Mouse (Mus musculus) c-Kit-negative CD71-positive TER-119-positive erythroid progenitor cells, embryonic 14.5 days (primary cell): ENCODE results near the gene Fam207a.

ENCODE experiments used
- DNase-seq: peaks from one replicate; pipeline ENCODE4 v3.0.0-alpha.2; 2013; ENCODE audit warnings: low read depth, low spot score

The Fam207a gene

DNA sequence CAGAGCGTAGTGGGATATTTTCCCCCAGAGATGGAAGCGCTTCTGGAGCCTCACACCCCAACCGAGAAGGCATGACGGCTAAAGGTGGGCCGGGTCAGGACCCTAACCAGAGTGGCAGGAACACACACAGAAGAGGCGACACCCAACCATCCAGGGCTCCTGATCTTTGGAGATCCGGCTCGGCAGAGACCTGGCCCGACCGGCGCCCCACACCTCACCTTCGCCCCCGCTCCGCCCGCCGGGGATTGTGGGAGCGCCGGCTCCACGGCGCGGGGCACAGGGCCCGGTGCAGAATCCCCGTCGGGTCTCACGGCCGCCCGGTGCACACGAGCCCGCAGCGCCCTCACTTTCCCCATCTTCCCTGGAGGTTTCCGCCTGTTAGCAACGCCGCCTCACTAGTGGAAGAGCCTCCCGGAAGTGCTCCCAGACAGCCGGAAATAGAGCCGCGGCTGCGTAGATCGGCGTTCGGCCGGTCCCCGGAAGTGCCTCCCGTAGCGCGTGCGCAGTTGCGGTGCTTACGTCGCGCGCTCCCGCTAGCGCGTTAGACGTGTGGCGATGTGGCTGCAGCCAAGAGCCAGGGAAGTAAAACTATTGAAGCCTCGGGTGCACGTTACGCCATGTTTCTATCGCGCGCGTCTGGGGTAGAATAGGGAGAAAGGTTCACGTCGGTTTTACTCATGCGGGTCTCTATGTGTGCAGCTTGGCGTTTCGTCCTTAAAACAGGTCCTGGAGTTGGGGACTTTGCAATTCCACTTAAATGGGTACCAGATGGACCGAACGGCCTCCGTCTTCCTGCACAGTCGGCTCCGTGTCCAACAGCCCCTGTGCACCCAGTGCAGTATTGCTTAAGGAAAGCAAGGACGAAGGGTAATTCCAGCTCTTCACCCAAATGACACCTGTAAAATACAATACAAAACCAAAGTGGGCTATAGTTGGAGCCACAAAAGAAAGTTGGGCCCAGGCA, at the start of gene Fam207a:
Fam207a (minus strand) TSS at position 401 of the 964 bp plus-strand sequence.
- peak; percentile 86 for DNase-seq

DNA sequence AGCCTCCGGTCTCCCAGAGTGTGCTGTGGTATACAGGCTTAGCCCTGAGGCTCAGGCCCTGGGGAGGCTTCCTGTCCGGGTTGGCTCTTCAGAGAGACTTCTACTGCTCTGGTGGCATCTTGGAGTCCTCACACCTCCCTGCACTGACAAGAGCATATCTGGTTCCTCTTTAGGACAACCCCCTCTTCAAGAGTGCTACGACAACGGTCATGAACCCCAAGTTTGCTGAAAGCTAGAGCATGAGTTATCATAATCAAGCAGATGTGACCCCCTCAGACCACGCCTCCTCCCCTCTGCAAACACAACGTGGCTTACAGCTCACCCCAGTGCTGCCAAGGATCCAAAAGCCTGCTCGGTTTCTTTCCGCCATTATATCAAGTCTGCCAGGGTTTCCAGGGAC, 49.4 kb upstream of the Fam207a start:
- no peak for DNase-seq

GRCm38 (mm10) chr10:77561508-77561907, 45.9 kb upstream of the Fam207a start:
- no peak for DNase-seq

DNA sequence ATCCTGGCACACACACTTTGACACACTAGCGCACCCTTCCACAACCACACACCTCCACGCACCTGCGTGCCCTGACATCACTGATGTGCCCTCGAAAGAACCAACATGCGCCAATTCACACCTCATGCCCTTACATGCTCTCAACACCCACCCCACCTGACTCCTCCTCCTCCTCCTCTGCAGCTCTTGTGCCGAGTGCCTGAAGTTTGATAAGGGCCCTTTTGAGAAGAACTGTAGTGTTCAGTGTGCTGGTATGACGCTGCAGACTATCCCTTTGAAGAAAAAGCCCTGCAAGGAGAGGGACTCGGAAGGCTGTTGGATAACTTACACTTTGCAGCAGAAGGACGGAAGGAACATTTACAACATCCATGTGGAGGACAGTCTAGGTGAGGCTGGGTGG, 45.2 kb upstream of the Fam207a start:
- no peak for DNase-seq

DNA sequence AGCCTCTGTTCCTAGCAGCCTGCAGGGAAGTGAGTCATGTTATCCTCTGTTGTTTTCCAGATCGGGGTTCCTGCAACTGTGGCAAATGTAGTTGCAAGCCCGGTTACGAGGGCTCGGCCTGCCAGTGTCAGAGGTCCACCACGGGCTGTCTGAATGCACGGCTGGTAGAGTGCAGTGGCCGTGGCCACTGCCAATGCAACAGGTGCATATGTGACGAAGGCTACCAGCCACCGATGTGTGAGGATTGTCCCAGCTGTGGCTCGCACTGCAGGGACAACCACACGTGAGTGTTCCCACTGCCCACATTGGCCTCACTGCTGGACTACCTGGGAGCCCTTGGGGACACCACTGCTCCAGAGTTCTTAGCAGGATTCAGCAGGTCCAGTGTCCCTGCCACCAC, 44.5 kb upstream of the Fam207a start:
- no peak for DNase-seq

DNA sequence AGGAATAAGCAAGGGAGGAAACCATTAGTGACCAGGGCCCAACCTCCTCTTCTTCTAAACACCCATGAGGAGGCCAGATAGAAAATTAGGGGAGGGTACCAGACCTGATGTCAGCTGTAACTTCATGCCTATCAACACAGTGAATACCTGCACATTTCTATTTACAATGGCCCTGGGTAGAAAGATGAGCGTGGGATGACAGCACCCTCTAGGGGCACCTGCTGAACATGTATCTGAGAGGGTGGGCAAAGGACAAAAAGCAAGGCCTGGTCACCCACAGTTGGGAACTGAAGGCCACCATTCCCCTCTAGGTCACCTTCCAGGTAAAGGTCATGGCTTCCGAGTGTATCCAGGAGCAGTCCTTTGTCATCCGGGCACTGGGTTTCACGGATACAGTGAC, 42.1 kb upstream of the Fam207a start:
- no peak for DNase-seq

DNA sequence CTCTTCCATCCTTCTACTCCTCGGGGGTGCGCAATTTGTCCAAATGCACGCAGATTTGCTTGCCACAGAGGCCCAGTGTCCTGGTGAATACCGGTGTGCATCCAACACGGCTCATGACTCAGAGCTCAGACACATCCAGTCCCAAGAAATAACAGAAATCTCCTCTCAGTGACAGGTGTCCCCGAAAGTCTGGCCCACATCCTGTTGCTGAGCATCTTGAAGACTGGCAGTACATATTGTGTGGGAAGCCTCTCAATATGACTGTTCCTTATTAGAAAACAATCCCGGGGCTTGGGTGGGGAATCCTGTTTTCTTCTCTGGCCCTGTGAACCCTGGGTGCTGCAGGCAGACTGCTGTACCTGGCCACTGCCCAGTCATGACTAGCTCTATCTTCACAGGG, 41.0 kb upstream of the Fam207a start:
- no peak for DNase-seq

DNA sequence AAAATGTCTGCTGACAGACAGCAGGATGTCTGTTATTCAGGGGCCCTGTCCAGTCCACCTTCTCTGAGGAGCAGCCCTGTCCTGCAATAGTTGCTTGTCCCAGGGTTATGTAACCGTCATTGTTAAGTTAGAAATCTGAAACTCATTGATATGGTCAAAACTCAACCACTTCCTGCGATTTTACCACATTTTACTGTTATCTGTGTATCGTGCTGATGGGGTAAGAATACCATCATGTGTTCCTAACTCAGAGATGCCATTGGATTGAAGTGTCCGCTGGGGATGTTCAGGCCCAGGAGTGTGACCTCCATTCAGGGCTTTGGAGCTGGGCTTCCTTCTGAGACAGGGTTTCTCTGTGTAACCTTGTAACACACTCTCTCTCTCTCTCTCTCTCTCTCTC, 39.3 kb upstream of the Fam207a start:
- no peak for DNase-seq

DNA sequence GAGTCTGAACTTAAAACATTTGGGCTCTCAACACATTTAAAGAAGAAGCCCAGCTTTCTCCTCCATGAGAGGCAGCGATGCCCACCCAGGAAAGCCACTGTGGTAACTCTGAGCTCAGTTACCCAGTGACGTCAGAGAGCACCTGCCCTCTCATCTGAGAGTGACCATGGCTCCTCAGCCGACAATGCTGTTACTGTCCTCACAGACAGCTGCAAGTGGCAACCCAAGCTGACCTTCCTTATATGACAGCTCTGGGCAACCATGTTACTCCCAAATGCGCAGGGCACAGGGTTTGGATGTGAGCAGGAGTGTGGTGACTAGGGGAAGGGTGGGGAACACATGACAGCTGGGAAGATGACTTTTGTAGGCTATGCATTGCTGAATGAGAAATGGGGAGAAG, 37.7 kb upstream of the Fam207a start:
- DNase-seq: no peak

- DNase-seq: no peak
These were observed 36.6 kb upstream of the Fam207a start for GRCm38 (mm10) chr10:77552162-77552561.

- no peak for DNase-seq
These were observed 35.3 kb upstream of the Fam207a start for GRCm38 (mm10) chr10:77550874-77551273.

DNA sequence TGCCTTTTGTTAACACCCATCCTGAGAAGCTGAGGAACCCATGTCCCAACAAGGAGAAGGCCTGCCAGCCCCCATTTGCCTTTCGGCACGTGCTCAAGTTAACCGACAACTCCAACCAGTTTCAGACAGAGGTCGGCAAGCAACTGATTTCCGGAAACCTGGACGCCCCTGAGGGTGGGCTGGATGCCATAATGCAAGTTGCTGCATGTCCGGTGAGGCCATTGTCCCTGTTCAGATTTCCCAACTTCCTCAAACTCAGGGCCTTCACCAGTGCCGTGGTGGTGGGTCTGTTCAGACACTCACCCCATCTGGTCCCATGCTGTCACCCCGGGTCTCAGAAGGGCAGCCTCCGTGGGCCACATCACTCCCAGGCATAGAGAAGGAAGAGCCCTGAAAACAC, 33.0 kb upstream of the Fam207a start:
- DNase-seq: no peak

- no peak for DNase-seq
These were observed 29.3 kb upstream of the Fam207a start for GRCm38 (mm10) chr10:77544916-77545315.

GRCm38 (mm10) chr10:77543226-77543625, 27.6 kb upstream of the Fam207a start:
- DNase-seq: peak; percentile 59

- no peak for DNase-seq
These were observed 26.5 kb upstream of the Fam207a start for GRCm38 (mm10) chr10:77541864-77542666.

GRCm38 (mm10) chr10:77540576-77541102, 25.1 kb upstream of the Fam207a start:
- no peak for DNase-seq

- DNase-seq: no peak
These were observed 23.8 kb upstream of the Fam207a start for GRCm38 (mm10) chr10:77539320-77539945.

DNA sequence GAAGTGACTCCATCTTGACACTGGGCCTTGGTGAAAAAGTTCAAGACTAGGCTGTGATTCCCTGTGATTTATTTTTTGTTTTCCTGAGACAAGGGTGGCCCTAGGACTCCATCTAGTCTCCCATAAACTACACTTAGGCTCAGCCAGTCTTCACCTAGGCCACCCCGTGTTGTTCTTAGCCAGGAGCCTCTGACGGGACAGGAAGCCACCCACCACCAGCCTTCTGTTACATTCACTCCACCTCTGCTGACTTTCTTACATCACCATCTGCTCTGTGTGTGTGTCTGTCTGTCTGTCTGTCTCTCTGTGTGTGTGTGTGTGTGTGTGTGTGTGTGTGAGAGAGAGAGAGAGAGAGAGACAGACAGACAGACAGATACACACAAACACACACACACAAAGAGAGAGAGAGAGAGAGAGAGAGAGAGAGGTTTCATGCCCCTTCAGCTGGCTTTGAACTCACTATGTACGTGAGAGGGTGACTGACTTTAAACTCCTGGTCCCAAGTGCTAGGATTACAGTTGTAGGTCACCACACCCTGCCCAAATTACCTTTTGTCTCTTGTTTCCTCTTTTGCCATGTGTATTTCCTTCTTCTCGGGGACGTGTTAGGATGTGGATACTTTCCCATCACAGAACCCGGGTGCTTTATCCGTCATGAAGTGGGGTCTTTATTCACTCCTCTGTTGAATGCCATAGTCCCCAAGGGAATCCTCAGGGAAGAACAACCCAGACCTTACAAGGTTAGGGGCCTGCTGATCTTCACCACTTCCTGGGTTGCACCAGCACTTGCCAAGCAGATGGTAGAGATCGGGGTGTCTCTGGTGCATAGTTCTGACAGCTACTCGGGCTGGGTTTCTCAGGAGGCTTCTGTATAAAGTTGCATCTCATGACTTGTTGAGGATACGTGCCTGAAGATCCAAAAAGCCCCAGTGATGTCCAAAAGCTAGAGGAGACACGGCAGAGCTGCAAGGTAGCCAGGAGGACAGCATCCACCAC, 21.9 kb upstream of the Fam207a start:
- no peak for DNase-seq

DNA sequence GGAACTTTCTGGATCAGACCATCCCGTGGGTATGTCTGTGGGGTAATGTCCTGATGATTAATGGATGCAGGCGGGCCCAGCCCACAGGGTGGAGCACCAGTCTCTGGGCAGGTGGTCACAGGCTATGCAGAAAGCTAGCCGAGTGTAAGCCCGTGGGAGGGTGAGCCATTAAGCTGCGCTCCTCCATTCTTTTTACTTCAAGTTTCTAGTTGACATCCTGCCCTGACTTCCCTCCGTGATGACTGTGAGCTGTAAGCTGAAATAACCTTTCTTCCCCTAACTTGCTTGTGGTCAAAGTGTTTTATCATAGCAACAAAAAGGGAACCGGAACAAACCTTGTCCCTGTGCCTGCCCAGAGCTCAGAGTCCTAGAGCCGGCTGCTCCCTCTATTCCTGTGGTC, 21.1 kb upstream of the Fam207a start:
- DNase-seq: no peak

DNA sequence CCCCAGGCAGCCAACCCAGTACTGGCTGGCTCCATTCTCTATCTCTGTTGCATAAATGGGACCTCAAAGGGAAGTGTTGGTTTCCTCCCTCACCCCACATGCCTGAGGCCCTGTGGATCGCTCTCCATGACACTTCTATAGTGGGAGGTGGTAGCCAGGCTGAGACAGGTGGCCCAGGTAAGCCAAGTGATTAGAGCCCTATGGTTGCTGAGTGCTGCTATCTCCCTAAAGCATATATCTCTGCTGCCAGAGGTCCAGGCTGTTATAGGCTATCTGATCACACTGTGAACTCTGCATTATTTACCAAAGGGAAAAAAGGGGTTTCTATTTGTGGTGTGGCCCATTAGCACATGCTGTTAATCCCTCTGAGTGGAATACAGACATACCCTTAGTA, 16.4 kb upstream of the Fam207a start:
- DNase-seq: no peak
